Mouse (Mus musculus) cerebellum, postnatal 4 days (tissue): ENCODE results near the gene Slc7a1.

Experiments used
- DNase-seq, 2 experiments: peaks; one replicate each; pipeline ENCODE4 v3.0.0; 2022; ENCODE audit warnings: low spot score in 2 of 2, mixed read lengths in 1 of 2

Slc7a1 gene

DNA sequence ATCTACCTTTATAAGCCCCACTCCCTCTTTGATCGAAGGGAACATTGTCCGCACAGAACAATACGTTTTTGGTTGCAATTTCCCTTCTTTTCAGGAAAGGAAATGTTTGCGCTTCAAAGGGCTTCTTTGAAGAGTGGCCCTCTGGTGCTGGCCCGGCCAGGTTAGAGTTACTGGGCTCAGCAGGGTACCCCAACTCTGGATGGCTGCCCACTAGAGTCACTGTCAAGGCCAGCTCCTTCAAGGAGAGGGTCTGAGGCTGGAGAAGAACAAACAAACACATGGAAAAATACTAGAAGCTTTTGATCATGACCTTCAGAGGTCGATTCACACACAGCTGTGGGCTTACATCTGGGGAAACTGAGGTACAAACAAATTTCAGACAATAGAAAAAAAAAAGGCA lies 6.9 kb downstream of the Slc7a1 start:
- no peak for DNase-seq

DNA sequence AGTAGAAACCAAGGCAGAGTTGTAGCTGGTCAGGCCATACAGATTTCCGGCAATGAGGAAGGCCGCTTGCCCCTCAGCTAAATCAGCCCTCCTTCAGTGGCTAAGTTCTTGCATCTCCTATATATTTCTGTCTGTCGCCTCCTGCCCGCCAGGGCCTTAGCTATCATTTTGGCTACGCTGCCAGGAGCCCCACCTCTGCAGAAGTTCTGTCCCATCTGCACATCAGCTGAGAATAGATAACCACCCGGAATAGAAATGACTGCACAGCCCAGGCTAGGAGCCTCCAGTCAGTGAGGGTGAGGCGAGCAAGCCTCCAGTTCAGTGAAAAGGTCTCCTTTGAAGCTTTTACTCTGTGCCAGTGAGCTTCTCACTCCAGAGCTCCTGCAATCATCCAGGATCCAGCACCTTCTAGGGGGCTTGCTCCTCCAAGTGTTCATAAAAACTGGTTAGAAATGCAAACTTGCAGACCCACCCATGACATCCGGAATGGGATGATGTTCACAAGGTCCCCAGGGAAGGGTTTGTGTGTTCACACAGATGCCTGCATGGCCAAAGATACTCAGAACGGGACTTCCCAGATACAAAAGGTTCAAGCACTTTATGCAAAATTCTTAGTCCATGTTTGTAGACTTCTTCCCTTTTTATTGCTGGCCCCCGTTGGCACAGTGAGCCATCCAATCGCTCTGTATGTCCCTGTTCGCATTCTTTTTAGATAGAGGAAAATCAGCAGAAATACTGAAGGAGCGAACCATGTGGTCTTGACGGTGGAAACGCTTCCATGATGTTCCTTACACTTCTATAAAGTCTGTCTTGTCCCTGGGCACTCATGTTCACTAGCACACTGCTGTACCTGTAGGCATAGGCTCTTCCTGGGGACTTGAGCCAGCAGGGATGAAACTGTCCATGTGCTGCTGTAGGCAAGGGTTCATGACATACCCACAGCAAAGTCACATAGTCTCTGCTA lies 10.4 kb downstream of the Slc7a1 start:
- DNase-seq, result no peak

DNA sequence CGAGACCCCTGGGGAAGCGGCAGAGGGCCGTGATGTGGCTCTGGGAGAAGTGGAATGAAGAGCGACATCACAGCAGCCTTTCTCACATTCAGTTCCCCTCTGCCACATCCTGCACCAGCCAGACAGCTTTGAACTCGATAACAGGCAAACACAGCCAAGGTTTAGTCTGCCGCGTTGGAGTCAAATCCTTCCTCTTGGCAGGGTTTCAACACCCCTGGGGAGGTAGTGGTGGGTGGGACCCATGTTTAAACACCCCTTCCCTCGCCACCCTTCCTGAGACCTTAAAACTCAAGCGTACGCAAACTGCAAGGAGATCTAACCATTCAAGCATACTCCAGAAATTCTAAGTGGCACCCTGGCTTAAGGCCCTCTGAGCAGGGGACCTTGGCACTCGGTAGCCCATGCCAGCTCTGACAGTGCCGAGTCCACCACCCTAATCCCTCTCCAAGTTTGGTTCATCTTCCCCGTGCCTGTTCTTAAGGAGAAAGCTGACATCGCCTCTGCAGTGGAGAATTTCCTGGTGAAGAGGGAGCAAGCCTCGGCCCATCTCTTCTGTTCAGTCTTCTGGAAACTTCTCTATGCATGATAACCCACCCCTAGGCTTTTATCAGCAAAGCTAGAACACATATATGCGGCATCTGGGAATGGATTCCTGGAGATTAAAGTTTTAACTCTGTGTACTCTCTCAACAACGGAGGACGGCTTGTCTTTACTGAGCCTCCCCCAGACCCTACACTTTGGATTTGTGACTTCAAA lies 11.3 kb downstream of the Slc7a1 start:
- no peak for DNase-seq

DNA sequence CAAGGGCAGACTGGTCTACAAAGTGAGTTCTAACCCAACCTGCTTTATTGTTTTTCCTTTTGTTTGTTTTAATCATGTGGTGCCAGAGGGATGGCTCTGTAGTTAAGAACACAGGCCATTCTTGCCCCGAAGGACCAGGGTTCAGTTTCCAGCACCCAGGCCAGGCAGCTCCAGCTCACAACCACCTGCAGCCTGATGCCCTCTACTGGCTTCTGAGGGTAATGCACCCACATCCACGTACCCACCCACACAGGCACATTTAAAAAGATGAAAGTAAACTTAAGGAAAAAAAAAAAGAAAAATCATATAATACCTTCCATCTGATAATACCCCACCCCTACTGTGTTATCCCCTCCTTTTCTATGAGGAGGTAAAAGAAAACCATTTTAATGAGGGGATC lies 11.9 kb downstream of the Slc7a1 start:
- DNase-seq, result no peak

DNA sequence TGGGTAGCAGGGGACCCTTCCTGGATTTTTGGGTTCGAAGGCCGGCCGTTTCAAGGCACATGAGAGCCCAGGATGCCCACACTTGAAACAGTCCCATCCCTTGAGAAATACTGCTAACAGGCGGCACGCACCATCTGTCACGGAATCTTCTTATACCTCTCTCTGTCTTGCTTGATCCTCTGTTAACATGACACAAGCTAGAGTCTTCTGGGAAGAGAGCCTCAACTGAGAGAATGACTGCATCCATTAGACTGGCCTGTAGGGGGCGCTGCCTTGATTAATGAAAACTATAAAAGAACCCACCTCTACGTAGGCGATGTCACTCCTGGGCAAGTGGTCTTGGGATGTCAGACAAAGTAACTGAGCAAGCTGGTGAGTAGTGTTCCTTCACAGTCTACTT lies 13.2 kb downstream of the Slc7a1 start:
- DNase-seq, result no peak

DNA sequence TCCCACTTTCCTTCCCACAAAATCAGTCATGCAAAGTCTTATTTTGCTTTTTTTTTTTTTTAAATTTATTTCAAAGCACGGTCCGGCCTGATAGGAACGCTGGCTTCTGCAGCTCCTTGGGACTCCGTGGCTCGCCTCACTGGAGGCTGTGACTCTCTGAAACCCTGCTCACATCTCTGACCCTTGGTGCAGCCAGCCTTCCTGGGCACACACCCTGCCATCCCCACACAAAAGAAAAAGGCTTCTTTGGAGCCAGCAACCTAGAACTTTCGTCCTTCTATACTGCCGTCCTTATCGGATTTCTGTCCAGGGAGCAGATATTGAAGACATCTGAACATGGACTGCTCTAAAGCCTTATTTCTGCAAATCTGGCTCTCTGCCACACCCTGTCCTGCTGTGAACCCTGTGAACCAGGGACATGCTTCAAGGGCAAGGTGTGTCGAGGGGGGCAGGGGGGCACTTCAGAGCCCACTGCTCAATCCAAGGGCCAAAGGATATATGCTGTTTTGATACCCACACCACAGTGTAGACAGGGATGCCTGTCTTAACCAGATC lies 15.1 kb downstream of the Slc7a1 start:
- DNase-seq, result no peak

DNA sequence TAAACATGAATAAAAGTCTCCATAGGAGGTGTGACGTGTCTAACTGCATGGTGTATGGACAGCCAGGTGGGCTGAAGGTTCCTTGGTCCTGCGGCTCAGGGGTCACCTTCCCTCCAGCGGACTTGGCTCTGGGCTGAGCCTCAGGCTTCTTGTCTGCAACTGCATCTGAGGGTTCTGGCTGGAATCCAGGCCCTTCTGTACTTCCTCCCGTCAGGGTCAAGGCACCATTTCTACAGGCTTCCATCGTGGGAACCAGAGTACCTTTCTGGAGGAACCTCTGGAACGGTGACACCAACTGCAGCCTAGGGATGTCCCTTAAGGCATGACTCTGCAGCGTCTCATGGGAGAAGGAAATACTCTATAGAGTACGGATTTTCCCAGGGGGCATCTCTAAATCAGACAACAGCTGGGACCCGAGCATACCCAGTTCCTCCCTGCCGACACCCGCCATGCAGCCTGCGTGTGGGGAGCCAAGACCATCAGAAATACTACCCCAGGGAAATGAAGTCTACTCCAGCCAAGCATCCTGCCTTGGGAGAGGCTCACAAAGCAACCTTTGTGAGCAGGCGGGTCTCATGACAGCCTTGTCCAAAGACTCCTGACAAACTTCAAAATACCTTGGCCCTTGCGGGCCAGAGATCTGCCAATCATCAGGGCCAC lies 15.7 kb downstream of the Slc7a1 start:
- peak in 1 of 2 experiments; percentile 32 for DNase-seq

DNA sequence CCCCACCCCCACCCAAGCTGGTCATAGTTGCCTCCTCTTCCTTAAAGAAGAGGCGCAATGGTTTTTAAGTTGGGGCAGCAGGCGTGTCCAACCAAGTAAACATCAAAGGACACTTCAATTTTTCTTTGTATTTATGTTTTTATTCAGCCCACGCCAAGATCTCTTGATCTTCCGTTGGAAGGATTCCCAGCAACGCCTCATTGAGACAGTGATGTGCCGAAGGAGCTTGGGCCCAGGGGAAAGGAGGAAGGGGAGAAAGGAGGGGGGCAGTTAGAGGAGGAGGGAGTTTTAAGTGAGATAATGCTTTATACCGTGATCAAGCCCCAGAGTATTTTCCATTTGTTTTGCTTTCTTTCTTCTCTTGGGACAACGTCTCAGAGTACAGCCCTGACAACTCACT lies 18.6 kb downstream of the Slc7a1 start:
- no peak for DNase-seq

DNA sequence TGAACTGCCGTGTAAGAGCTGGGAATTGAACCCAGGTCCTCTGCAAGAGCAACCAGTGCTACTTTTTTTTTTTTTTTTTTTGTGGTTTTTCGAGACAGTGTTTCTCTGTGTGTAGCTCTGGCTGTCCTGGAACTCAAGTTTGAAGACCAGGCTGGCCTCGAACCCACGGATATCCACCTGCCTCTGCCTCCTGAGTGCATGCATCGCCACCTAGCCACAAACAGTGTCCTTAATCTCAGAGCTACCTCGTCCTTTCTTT lies 19.5 kb downstream of the Slc7a1 start:
- no peak for DNase-seq

DNA sequence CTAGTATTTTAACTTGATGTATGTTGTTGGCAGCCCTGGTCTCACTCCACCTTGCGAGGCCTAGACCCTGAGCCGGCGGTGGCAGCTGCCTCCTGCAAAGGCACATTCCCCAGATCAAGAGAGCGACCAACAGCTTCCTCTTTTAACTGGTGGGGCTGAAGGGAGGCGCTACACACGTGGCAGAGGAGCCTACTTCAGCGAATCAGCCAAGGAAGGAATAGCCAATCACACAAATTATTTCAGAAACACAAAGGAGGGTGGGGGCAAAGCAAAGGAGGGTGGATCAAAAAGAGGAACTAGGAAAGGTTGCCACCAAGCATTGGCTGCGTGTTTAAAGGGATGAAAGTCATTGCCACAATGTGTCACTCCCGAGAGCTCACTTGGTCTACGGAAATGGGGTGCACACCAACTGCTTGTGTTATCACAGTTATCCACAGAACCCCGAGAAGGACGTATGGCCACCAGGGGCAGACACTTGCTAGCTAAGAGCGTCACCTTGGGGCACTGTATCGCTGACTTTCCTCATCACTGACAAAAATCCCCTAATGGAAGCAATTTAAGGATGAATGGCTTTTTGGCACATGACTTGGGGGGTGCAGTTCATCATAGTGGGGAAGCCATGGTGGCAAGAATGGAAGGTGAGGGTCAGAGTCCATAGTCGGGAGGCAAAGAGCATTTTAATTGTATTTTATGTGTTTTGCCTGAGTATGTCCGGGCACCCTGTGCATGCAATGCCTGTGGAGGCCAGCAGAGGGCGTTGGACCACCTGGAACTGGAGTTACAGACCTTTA lies 20.1 kb downstream of the Slc7a1 start:
- DNase-seq, result no peak

DNA sequence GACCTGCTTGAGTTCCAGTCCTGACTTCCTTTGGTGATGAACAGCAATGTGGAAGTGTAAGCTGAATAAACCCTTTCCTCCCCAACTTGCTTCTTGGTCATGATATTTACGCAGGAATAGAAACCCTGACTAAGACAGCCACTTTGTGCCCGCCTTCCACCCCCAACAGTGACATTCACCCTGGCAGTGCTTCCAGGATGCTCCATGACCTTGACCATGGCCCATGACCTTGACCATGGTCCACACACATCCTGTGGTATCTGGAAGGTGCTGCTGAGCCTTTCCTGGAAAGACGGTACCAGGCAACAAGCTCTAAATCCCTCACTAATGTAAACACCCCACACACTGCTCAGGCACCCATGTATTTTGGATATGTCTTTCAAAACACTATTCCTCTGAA lies 21.0 kb downstream of the Slc7a1 start:
- no peak for DNase-seq

DNA sequence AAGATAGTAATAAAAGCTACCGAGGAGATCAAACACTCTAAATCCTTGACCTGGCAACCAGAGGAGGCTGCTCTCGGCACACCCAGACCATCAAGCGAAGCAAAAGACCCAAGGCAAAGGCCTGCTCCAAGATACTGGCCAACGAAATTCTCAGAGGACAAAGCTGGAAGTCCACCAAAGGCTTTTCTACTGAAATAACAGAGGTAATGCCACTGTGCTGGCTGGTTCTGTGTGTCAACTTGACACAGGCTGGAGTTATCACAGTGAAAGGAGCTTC lies 21.5 kb downstream of the Slc7a1 start:
- no peak for DNase-seq

DNA sequence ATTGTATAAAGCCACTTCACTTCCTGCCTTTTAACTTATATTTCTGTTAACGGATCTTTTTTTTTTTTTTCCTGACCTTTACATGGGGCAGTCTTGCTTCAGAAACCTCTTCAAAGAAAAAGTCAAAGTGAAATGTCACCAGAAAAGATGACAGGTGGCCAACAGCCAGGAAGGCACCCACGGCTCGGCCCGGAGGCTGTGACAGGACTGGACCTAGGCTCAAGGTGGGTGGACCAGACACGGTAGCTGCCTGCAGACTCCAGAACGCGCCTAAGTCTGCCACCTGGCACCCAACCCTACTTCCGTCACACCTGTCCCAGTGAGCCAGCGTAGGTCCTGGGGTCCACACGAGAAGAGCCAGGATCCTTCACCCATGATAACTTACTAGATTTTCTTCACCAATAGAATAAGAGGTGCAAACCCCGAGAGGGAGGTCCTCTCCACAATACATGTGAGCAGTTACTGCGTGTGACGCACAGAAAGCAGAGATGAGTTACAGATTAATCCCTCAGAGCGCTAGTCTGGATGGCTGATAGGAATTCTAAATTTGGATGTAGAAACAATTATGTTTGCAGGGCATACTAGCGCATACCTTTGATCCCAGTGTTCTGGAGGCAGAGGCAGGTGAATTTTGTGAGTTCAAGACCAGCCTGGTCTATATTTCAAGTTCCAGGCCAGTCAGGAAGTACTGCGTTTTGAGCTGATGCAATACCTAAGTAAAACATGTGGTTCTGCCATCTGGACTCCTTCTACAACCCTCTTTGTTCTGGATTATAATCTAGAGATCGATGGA lies 22.1 kb downstream of the Slc7a1 start:
- DNase-seq, result no peak

DNA sequence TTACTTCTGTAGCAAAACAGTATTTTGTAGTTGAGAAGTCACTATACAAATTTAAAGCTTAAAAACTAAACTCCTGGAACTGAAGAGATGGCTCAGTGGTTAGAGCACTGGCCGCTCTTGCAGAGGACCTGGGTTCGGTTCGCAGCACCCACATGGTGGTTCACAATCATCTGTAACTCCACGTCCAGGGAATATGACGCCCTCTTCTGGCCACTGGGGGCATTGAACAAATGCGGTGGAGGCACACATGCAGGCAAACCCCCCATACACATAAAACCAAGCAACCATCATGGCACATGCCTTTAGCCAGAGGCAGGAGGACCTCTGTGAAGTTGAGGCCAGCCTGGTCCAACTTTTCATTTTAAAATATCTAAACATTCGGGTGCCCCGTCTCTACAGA lies 23.3 kb downstream of the Slc7a1 start:
- DNase-seq, result no peak

DNA sequence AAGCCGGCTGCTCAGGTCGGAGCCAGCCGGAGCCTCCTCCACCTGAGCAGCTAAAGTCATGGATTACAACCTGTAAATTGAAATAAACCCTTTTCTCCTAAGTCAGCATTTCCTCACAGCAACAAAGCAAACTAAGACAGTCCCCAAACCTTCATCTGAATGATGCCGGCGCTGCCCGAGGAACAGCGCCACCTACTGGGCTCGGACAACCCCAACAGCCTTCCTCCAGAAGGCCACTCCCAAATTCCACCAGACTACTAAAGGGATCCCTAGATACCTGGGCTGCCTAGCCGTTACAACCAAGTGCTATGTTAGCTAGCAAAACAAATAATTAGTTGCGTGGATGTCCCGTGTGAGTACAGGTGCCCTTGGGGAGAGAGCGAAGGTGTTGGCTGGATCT lies 24.2 kb downstream of the Slc7a1 start:
- no peak for DNase-seq

DNA sequence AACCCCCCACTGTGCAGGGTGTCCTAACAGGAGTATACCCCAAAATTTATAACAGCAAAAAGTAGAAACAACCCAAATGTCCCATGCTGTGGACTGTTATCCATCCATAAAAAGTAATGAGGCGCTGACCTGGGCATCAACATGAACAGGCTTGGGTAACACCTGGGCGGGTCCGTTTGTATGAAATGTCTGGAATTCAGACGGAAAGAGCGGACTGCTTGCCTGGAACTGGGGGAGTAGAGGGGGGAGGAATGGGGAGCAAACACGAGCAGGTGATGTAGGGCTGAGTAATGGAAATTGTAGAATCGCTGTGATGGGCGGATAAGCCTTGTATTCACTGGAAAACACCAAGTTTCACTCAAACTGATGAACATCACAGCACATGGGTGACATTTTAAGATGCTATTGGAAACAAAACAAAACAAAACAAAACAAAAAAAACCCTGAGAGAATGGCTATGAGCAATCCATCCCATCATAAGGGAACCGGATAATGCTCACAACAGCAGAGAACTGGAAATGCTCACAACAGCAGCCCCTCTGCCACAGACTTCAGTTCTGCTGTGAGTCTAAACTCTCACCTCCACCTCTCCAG lies 26.5 kb downstream of the Slc7a1 start:
- no peak for DNase-seq

DNA sequence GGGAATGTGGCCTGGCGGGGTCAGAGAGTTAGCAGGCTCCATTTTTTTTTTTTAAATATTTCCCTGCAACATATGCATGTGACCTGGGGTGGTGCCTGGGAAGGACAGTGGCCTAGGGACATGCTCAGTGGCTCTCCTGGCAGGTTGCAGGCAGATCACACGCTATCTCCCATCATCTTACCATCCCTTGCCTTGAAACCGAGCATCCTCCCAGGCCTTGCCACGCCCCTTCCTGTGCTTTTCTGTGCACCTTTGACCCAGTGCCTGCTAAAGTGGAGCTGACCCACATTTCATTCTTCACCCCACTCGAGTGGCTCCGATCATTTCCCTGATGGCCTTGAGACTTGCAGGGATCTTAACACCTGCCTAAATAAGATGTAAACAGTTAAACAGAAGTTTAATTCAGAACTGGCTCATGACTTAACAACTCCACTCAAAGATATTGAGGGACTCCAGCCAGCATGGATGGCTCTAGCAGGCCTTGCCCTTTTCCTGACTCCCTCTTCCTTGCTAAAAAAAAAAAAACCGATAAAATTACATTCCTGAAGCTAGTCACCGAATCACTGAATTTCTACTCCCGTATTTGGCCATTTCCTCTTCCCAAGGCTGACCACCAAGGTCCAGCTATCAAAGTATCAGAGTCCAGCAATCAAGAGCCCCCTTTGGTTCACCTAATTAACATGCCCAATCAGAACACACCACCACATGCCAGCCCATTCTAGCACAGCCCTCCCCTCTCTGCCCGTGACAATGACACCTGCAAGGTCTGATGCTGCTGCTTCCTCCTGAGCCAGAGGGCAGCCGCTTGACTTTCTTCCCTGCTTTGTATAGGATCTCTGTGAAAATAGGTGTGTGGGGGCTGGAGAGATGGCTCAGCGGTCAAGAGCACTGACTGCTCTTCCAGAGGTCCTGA lies 27.4 kb downstream of the Slc7a1 start:
- DNase-seq, result no peak

DNA sequence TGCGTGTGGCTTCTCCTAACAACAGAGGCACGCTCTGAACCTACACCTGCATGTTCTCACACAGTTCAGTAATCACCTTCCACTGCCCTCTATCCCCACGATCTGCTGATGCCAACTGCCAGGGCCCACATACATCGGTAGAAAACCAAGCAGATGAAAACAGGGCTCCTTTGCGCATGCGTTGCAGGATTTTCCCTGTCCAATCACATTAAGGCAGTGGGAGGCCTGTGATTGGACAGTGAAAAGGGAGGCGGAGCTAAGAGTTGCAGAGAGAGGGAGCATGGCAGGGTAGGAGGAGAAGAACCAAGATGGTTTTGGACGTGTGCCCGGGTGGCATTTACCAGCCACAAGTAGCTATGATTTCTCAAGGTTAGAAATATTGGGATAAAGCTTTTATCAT lies 28.3 kb downstream of the Slc7a1 start:
- no peak for DNase-seq

DNA sequence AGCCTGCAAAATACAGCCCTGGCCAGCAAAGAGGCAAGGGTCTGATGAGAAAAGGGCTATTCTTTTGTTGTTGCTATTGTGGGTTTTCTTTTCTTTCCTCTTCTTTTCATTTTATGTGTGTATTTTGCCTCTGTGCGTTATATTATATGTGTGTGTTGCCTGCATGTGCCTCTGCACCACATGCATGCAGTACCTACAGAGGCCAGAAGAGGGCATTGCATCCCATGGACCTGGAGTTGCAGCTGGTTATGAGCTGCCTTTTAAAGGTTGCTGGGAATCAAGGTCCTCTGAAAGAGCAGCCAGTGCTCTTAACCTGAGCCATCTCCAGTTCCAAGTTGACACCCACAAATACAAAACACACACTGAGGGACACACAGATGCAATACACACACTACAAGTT lies 29.1 kb downstream of the Slc7a1 start:
- peak in 1 of 2 experiments; percentile 31 for DNase-seq

DNA sequence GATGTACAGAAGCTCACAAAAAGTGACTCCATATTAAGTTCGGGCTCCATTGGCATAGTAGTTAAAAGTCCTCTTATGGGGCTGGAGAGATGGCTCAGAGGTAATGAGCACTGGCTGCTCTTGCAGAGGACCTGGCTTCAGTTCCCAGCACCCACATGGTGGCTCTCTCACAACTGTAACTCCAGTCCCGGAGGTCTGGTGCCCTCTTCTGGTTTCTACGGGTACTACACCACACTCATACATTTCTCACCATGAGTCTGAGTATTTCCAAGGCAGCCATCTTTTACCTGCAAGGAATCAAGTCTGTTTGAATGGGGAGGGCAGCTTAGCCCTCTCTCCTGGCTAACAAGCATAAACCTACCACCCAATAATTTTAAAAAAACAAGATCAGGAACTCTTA lies 30.5 kb downstream of the Slc7a1 start:
- DNase-seq, result no peak
